Mouse (Mus musculus): ENCODE measurements at regions not wholly inside any gene's neighbourhood (a gene's known extent, or its start where the extent isn't known, plus 50 kb on each side); places are given as distances from the start of the nearest gene placed in this dataset.

GRCm38 (mm10) chr4:32183791-32184190 lies 54.8 kb upstream of the Bach2 start:
- no peak for DNase-seq

- no peak for DNase-seq
These were observed 52.6 kb upstream of the Bach2 start for GRCm38 (mm10) chr4:32185986-32186385.

- DNase-seq = no peak
These were observed 51.5 kb upstream of the Bach2 start for GRCm38 (mm10) chr4:32187154-32187553.

GRCm38 (mm10) chr4:32188076-32188475 lies 50.5 kb upstream of the Bach2 start:
- no peak for DNase-seq

- DNase-seq = no peak
These were observed 49.7 kb upstream of the Bach2 start for GRCm38 (mm10) chr4:32188752-32189415.
